Mouse (Mus musculus) embryonic fibroblast, embryonic 13.5 days (primary cell): ENCODE data around the gene Eps8l2. TPM values are rescaled to one million over a fixed set of nuclear protein-coding genes. Genes with fewer than 3 reads are reported as not detected.

Source experiments
- H3K27ac ChIP-seq: 2 replicates; pipeline ENCODE4 v1.5.1; 2012; ENCODE audit warnings: low read length, control low read depth, inconsistent platforms; ENCODE audit not compliant: insufficient read depth
- H3K4me1 ChIP-seq: 2 replicates; pipeline ENCODE4 v1.6.1; 2011; ENCODE audit warnings: low read length; ENCODE audit not compliant: control insufficient read depth, insufficient read depth
- H3K4me3 ChIP-seq: 2 replicates; pipeline ENCODE4 v1.5.1; 2011; ENCODE audit warnings: mild to moderate bottlenecking, control low read depth, low read length; ENCODE audit not compliant: insufficient read depth
- CTCF ChIP-seq: IDR thresholded peaks from 2 replicates; pipeline ENCODE4 v1.5.1; 2011; ENCODE audit warnings: mild to moderate bottlenecking, control low read depth, low read length, moderate library complexity, borderline replicate concordance; ENCODE audit not compliant: insufficient read depth
- POLR2A ChIP-seq: IDR thresholded peaks from 2 replicates; pipeline ENCODE4 v1.6.1; 2011; ENCODE audit warnings: low read depth, mild to moderate bottlenecking, control low read depth, low read length, moderate library complexity
- polyA plus RNA-seq: library from polyadenylated mRNA; stranded (reverse); fragments of >200 nt; gene quantifications from 2 replicates; pipeline ENCODE4 v1.2.4, GENCODE M21; 2011; ENCODE audit warnings: low read depth; ENCODE audit not compliant: missing spikeins, insufficient read length

Eps8l2 gene
- polyA plus RNA-seq, 1 experiment, result 4.2 TPM

GRCm38 (mm10) chr7:141381068-141381835, 42.6 kb downstream of the Eps8l2 start:
- TF ChIP-seq CTCF (no peak), POLR2A (no peak)
- Histone ChIP-seq H3K4me1 (no peaks in the 10 kb centered on the region), H3K27ac (no peak overlapping the region), H3K4me3 (no peak overlapping the region)

DNA sequence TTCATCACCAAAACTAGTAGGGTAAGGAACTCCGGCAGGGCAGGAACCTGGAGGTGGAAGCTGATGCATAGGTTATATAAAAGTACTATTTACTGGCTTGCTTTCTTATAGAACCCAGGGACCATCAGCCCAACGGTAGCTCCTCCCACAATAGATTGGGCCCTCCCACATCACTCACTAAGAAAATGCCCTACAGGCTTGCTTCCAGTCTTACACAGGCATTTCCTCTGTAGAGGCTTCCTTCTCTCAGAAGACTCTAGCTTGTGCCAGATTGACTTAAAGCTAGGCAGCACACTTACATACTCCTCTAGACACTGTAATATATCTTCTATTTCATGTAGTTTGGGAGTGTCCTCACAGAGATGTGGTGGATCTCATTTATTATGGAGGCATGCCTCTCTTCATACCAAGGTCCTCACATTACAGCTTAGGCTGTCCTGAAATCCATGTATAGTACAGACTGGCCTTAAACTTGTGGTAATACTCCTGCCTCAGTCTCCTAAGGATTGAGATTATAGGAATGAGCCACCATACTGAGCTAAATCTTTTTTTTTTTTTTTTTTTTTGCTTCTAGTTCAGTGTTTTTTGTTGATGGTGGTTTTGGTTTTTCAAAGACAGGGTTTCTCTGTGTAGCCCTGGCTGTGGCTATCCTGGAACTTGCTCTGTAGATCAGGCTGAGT, 49.3 kb downstream of the Eps8l2 start:
- no peak for TF ChIP-seq CTCF
- TF ChIP-seq POLR2A, result no peak
- Histone ChIP-seq H3K4me1 (peaks cover under 1% of the 10 kb centered on the region; the same call in 1 of the 2 replicates), H3K4me3 (no peak overlapping the region), H3K27ac (no peak overlapping the region)

DNA sequence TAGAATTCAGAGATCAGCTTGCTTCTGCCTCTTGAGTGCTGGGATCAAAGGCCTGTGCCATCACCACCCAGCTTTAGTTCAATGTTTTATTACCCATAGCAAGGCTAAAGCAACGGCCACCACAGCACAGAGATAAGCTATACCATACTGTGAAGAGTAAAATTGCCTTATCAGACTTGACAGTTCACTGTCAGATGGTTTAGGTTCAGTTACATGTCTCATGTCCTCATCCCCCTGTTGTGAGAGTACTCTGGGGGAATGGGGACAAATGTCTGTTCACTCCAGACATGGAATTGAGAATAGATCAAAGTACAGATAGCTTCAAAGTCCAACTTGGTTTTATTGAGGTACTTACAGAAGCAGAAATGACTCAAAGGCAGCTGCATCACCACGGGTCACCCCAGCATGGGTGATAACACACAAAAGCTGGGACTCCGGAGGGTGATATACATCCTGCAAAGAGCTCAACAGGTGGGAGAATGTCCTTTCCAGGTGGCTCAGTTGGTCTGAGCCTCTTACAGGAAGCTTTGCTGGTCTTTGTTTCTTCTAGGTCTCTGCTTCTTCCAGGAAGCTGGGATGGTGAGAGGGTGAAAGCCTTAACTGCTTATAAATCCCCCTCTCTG, 49.9 kb downstream of the Eps8l2 start:
- no peak overlapping the region for H3K27ac ChIP-seq
- no peak overlapping the region for H3K4me3 ChIP-seq
- TF ChIP-seq CTCF (no peak), POLR2A (no peak)
- H3K4me1 ChIP-seq, result peaks cover 4% of the 10 kb centered on the region; the same call in 1 of the 2 replicates

DNA sequence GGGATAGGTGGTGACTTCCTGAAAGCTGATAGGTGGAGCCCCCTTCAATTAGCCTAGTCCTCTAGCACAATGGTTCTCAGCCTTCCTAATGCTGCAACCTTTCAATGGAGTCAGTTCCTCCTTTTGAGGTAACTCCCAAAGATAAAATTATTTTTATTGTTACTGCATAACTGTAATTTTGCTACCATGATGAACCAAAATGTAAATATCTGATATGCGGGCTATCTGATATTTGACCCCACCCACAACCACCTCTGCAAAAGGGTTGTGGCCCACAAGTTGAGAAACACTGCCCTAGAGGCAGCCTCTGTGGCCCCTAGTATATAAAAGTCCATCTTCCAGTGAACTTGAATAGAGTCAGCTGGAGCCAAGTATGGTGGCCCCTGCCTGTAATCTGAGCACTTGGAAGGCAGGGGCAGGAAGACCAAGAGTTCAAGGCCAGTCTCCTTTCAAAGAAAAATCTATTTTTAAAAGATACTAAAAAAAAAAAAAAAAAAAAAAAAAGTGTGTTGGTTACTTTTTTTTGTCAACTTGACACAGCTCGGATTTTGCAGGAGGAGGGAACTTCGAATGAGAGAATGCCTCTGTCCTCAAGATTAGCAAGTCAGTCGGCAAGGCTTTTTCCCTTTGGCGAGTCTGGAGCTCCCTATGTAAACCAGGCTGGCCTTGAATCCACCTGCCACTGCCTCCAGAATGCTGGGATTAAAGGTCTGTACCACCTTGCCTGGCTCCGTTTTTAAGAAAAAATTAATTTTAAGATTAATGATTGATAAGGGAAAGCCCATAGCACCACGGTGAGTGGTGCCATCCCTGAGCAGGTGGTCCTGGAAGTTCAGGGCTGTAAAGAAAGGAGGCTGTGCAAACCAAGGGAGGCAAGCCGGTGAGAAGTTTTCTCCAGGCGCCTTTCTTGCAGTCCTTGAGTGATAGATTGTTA, 51.9 kb downstream of the Eps8l2 start:
- peaks cover 4% of the 10 kb centered on the region; the same call in 1 of the 2 replicates for H3K4me1 ChIP-seq
- H3K4me3 ChIP-seq, result no peak overlapping the region
- TF ChIP-seq POLR2A (no peak), CTCF (no peak)
- no peak overlapping the region for H3K27ac ChIP-seq

- Histone ChIP-seq H3K4me3 (peak within 1 kb of the TSS; percentile 90), H3K4me1 (peaks cover 4% of the 10 kb centered on the region; the same call in 1 of the 2 replicates)
- TF ChIP-seq CTCF, result no peak
- TF ChIP-seq POLR2A, result peak; percentile 77
Measured at GRCm38 (mm10) chr7:141391625-141392551, 53.2 kb downstream of the Eps8l2 start, which contains the start of gene Taldo1. Gene Taldo1, plus strand, starts transcription at chr7:141392199.

GRCm38 (mm10) chr7:141392552-141393222, 54.0 kb downstream of the Eps8l2 start:
- H3K4me3 ChIP-seq, result peak overlapping the region; percentile 90
- H3K27ac ChIP-seq, result peak overlapping the region; percentile 11; the same call in 1 of the 2 replicates
- TF ChIP-seq POLR2A (no peak), CTCF (no peak)
- peaks cover 4% of the 10 kb centered on the region; the same call in 1 of the 2 replicates for H3K4me1 ChIP-seq

More at GRCm38 (mm10) chr7:141391625-141392551, 53.2 kb downstream of the Eps8l2 start, which contains the start of gene Taldo1:
- peak within 1 kb of the TSS; percentile 23; the same call in 1 of the 2 replicates for H3K27ac ChIP-seq

DNA sequence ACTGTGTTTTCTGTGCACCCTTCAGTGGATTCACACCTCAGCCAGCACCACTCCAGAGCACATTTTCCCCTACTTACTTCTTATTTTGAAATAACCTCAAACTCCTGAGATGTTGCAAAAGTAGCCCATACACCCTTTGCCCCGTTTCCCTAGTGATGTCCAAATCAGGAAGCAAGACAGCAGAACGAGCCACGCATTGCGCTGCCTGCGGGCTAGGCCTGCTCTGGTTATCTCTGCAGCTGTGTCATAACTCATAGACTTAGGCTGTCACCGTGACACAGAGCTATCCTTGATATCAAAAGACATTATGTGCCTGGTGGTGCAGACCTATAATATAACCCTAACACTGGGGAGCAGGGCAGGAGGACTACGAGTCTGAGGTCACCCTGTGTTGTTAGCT, 55.5 kb downstream of the Eps8l2 start:
- no peak overlapping the region for H3K27ac ChIP-seq
- H3K4me1 ChIP-seq, result peaks cover 4% of the 10 kb centered on the region; the same call in 1 of the 2 replicates
- H3K4me3 ChIP-seq, result no peak overlapping the region
- no peak for TF ChIP-seq POLR2A
- TF ChIP-seq CTCF, result no peak
